Mouse (Mus musculus) midbrain, postnatal 0 days (tissue): ENCODE results near the gene Fggy. TPM values are rescaled to one million over a fixed set of nuclear protein-coding genes. Genes with fewer than 3 reads are reported as not detected.

Experiments used
- ATAC-seq: fragments of 200-750 bp; cut with Nextera tagmentation; 2 replicates; pipeline ENCODE4 v1.8.0; 2017; ENCODE audit warnings: moderate number of reproducible peaks, mild to moderate bottlenecking, moderate TSS enrichment, moderate library complexity; ENCODE audit not compliant: low FRiP score
- DNase-seq: peaks from one replicate; pipeline ENCODE4 v3.0.0-alpha.2; 2015; ENCODE audit warnings: low spot score
- H3K27ac ChIP-seq: fragments of 300-500 bp; sonication (generic); 2 replicates; pipeline ENCODE4 v1.5.1; 2014; ENCODE audit warnings: low read depth, mild to moderate bottlenecking, low read length, mixed read lengths
- H3K27me3 ChIP-seq: fragments of 300-500 bp; sonication (generic); 2 replicates; pipeline ENCODE4 v1.6.1; 2014; ENCODE audit warnings: low read length, control low read depth, mixed read lengths; ENCODE audit not compliant: insufficient read depth
- H3K36me3 ChIP-seq: fragments of 300-500 bp; sonication (generic); 2 replicates; pipeline ENCODE4 v1.6.1; 2014; ENCODE audit warnings: low read length, control low read depth, mixed read lengths; ENCODE audit not compliant: insufficient read depth
- H3K4me1 ChIP-seq: fragments of 300-500 bp; sonication (generic); 2 replicates; pipeline ENCODE4 v1.6.1; 2014; ENCODE audit warnings: mild to moderate bottlenecking, control low read depth, antibody characterized with exemption, low read length, mixed read lengths; ENCODE audit not compliant: insufficient read depth
- H3K4me2 ChIP-seq: fragments of 300-500 bp; sonication (generic); 2 replicates; pipeline ENCODE4 v1.6.1; 2014; ENCODE audit warnings: low read depth, mild to moderate bottlenecking, low read length, mixed read lengths; ENCODE audit not compliant: poor library complexity, severe bottlenecking
- H3K4me3 ChIP-seq: fragments of 300-500 bp; sonication (generic); 2 replicates; pipeline ENCODE4 v1.5.1; 2014; ENCODE audit warnings: low read depth, mild to moderate bottlenecking, low read length, moderate library complexity
- H3K9ac ChIP-seq: fragments of 300-500 bp; sonication (generic); replicated peaks from 2 replicates; pipeline ENCODE4 v1.6.1; 2014; ENCODE audit warnings: mild to moderate bottlenecking, low read length, moderate library complexity, mixed read lengths; ENCODE audit not compliant: poor library complexity, severe bottlenecking
- H3K9me3 ChIP-seq: fragments of 300-500 bp; sonication (generic); 2 replicates; pipeline ENCODE4 v1.6.1; 2016; ENCODE audit warnings: low read length, control low read depth
- CTCF ChIP-seq: IDR thresholded peaks from 2 replicates; pipeline ENCODE4 v1.5.1; 2016; ENCODE audit warnings: antibody characterized with exemption, mild to moderate bottlenecking
- WGBS: fragments of 180-500 bp; shearing (Covaris S2); extraction: QIAGEN DNeasy Blood & Tissue Kit; methylation state at CpG from one replicate; pipeline ENCODE4 v1.1.7; 2014; 5-methylcytosine and 5-hydroxymethylcytosine counted together
- polyA plus RNA-seq: library from polyadenylated mRNA; unstranded; fragments of >200 nt; fragmentation: Nextera tagmentation; extraction: Ambion mirVana; gene quantifications from 2 replicates; pipeline ENCODE4 v1.2.1, GENCODE M21; 2015
- total RNA-seq: library from RNA; depleted of rRNA; stranded (reverse); fragments of >200 nt; gene quantifications from 2 replicates; pipeline ENCODE4 v1.2.3, GENCODE M21; 2014

Fggy gene
- total and polyA plus RNA-seq, 2 experiments from 2014 or later, result 5.8 to 6.2 TPM

GRCm38 (mm10) chr4:95586274-95587001, 29.1 kb downstream of the Fggy start:
- 69% methylated on average over 4 of the region's 4 CpGs for WGBS
- no peak overlapping the region for H3K4me2 ChIP-seq
- no peaks in the 10 kb centered on the region for H3K27me3 ChIP-seq
- ATAC-seq (no peak), DNase-seq (no peak)
- H3K4me3 ChIP-seq, result no peak overlapping the region
- H3K4me1 ChIP-seq, result no peaks in the 10 kb centered on the region
- H3K27ac ChIP-seq, result no peak overlapping the region
- no peak for TF ChIP-seq CTCF
- H3K36me3 ChIP-seq, result no peaks in the 10 kb centered on the region
- H3K9me3 ChIP-seq, result no peaks in the 10 kb centered on the region
- no peak overlapping the region for H3K9ac ChIP-seq

GRCm38 (mm10) chr4:95588722-95589283, 31.5 kb downstream of the Fggy start:
- H3K27ac ChIP-seq, result no peak overlapping the region
- H3K4me1 ChIP-seq, result no peaks in the 10 kb centered on the region
- no peak for TF ChIP-seq CTCF
- WGBS, result 95% methylated on average over 2 of the region's 2 CpGs
- H3K4me2 ChIP-seq, result no peak overlapping the region
- no peak for DNase-seq
- H3K9me3 ChIP-seq, result no peaks in the 10 kb centered on the region
- H3K4me3 ChIP-seq, result no peak overlapping the region
- no peaks in the 10 kb centered on the region for H3K36me3 ChIP-seq
- no peak for ATAC-seq
- no peaks in the 10 kb centered on the region for H3K27me3 ChIP-seq
- no peak overlapping the region for H3K9ac ChIP-seq

GRCm38 (mm10) chr4:95590878-95591277, 33.6 kb downstream of the Fggy start:
- no peak for TF ChIP-seq CTCF
- Histone ChIP-seq H3K4me3 (no peak overlapping the region), H3K27me3 (no peaks in the 10 kb centered on the region), H3K27ac (no peak overlapping the region), H3K36me3 (no peaks in the 10 kb centered on the region), H3K9me3 (no peaks in the 10 kb centered on the region), H3K9ac (no peak overlapping the region), H3K4me2 (no peak overlapping the region), H3K4me1 (no peaks in the 10 kb centered on the region)
- no peak for DNase-seq
- no peak for ATAC-seq
- WGBS, result 95% methylated on average over 3 of the region's 3 CpGs

- H3K9ac ChIP-seq, result no peak overlapping the region
- no peaks in the 10 kb centered on the region for H3K4me1 ChIP-seq
- no peaks in the 10 kb centered on the region for H3K9me3 ChIP-seq
- H3K36me3 ChIP-seq, result no peaks in the 10 kb centered on the region
- no peak for ATAC-seq
- no peak for TF ChIP-seq CTCF
- no peak overlapping the region for H3K4me2 ChIP-seq
- H3K27me3 ChIP-seq, result no peaks in the 10 kb centered on the region
- WGBS, result 88% methylated on average over 6 of the region's 6 CpGs
- H3K4me3 ChIP-seq, result no peak overlapping the region
- no peak for DNase-seq
- H3K27ac ChIP-seq, result no peak overlapping the region
Observed at GRCm38 (mm10) chr4:95597208-95597607, 39.9 kb downstream of the Fggy start.

- no peaks in the 10 kb centered on the region for H3K9me3 ChIP-seq
Observed at GRCm38 (mm10) chr4:95601776-95602175, 44.5 kb downstream of the Fggy start.

GRCm38 (mm10) chr4:95603254-95603653, 45.9 kb downstream of the Fggy start:
- no peak for ATAC-seq
- TF ChIP-seq CTCF, result no peak
- Histone ChIP-seq H3K4me1 (no peaks in the 10 kb centered on the region), H3K9me3 (no peaks in the 10 kb centered on the region), H3K27ac (no peak overlapping the region), H3K9ac (no peak overlapping the region), H3K4me3 (no peak overlapping the region), H3K4me2 (no peak overlapping the region), H3K27me3 (no peaks in the 10 kb centered on the region), H3K36me3 (no peaks in the 10 kb centered on the region)
- no peak for DNase-seq
- 90% methylated on average over 1 of the region's 1 CpGs for WGBS

More at GRCm38 (mm10) chr4:95601776-95602175, 44.5 kb downstream of the Fggy start:
- no peak overlapping the region for H3K9ac ChIP-seq
- DNase-seq (no peak), ATAC-seq (no peak)
- WGBS, result 94% methylated on average over 4 of the region's 4 CpGs
- no peak overlapping the region for H3K4me2 ChIP-seq
- no peak overlapping the region for H3K4me3 ChIP-seq
- no peaks in the 10 kb centered on the region for H3K36me3 ChIP-seq
- H3K27ac ChIP-seq, result no peak overlapping the region
- no peak for TF ChIP-seq CTCF
- H3K27me3 ChIP-seq, result no peaks in the 10 kb centered on the region
- no peaks in the 10 kb centered on the region for H3K4me1 ChIP-seq
